Mouse (Mus musculus) hindbrain, embryonic 12.5 days (tissue): ENCODE data around the gene Mlana. TPM values are rescaled to one million over a fixed set of nuclear protein-coding genes. Genes with fewer than 3 reads are reported as not detected.

Source experiments
- ATAC-seq: fragments of 200-750 bp; cut with Nextera tagmentation; 2 replicates; pipeline ENCODE4 v1.8.0; 2017; ENCODE audit warnings: moderate TSS enrichment; ENCODE audit not compliant: low FRiP score
- H3K27ac ChIP-seq: fragments of 300-500 bp; sonication (generic); 2 replicates; pipeline ENCODE4 v1.5.1; 2016; ENCODE audit warnings: mild to moderate bottlenecking
- H3K27me3 ChIP-seq: fragments of 300-500 bp; sonication (generic); 2 replicates; pipeline ENCODE4 v1.6.1; 2016; ENCODE audit warnings: mild to moderate bottlenecking
- H3K36me3 ChIP-seq: fragments of 300-500 bp; sonication (generic); 2 replicates; pipeline ENCODE4 v1.6.1; 2016; ENCODE audit warnings: mild to moderate bottlenecking
- H3K4me1 ChIP-seq: fragments of 300-500 bp; sonication (generic); 2 replicates; pipeline ENCODE4 v1.6.1; 2016
- H3K4me2 ChIP-seq: fragments of 300-500 bp; sonication (generic); replicated peaks from 2 replicates; pipeline ENCODE4 v1.6.1; 2016; ENCODE audit warnings: mild to moderate bottlenecking
- H3K4me3 ChIP-seq: fragments of 300-500 bp; sonication (generic); 2 replicates; pipeline ENCODE4 v1.5.1; 2016; ENCODE audit warnings: mild to moderate bottlenecking
- H3K9ac ChIP-seq: fragments of 300-500 bp; sonication (generic); 2 replicates; pipeline ENCODE4 v1.6.1; 2016; ENCODE audit warnings: mild to moderate bottlenecking, moderate library complexity
- H3K9me3 ChIP-seq: fragments of 300-500 bp; sonication (generic); replicated peaks from 2 replicates; pipeline ENCODE4 v1.6.1; 2016; ENCODE audit warnings: mild to moderate bottlenecking
- WGBS: fragments of 180-500 bp; shearing (Covaris S2); methylation state at CpG from one replicate; pipeline ENCODE4 v1.1.7; 2016; 5-methylcytosine and 5-hydroxymethylcytosine counted together
- polyA plus RNA-seq: library from polyadenylated mRNA; unstranded; fragments of >200 nt; fragmentation: Nextera tagmentation; extraction: Ambion mirVana; gene quantifications from 2 replicates; pipeline ENCODE4 v1.2.1, GENCODE M21; 2016

The Mlana gene
- polyA plus RNA-seq, 1 experiment from 2014 or later, result not detected

- 85% methylated on average over 6 of the region's 6 CpGs for WGBS
- Histone ChIP-seq H3K9me3 (no peaks in the 10 kb centered on the region), H3K4me2 (no peak overlapping the region), H3K9ac (no peak overlapping the region), H3K27me3 (no peaks in the 10 kb centered on the region), H3K36me3 (no peaks in the 10 kb centered on the region), H3K4me3 (no peak overlapping the region), H3K27ac (no peak overlapping the region), H3K4me1 (no peaks in the 10 kb centered on the region)
- no peak for ATAC-seq
Measured at GRCm38 (mm10) chr19:29661974-29662580, 35.5 kb upstream of the Mlana start.

- Histone ChIP-seq H3K9me3 (no peaks in the 10 kb centered on the region), H3K27me3 (no peaks in the 10 kb centered on the region), H3K36me3 (no peaks in the 10 kb centered on the region), H3K27ac (no peak overlapping the region), H3K9ac (no peak overlapping the region), H3K4me1 (no peaks in the 10 kb centered on the region), H3K4me3 (no peak overlapping the region), H3K4me2 (no peak overlapping the region)
- ATAC-seq, result no peak
- 76% methylated on average over 8 of the region's 8 CpGs for WGBS
Measured at GRCm38 (mm10) chr19:29663780-29664179, 33.8 kb upstream of the Mlana start.

GRCm38 (mm10) chr19:29664934-29665333, 32.7 kb upstream of the Mlana start:
- ATAC-seq, result no peak
- no peak overlapping the region for H3K4me3 ChIP-seq
- 81% methylated on average over 5 of the region's 5 CpGs for WGBS
- no peak overlapping the region for H3K9ac ChIP-seq
- H3K4me1 ChIP-seq, result no peaks in the 10 kb centered on the region
- H3K36me3 ChIP-seq, result no peaks in the 10 kb centered on the region
- H3K9me3 ChIP-seq, result no peaks in the 10 kb centered on the region
- no peaks in the 10 kb centered on the region for H3K27me3 ChIP-seq
- no peak overlapping the region for H3K27ac ChIP-seq
- H3K4me2 ChIP-seq, result no peak overlapping the region

GRCm38 (mm10) chr19:29666164-29666563, 31.5 kb upstream of the Mlana start:
- Histone ChIP-seq H3K36me3 (no peaks in the 10 kb centered on the region), H3K4me2 (no peak overlapping the region), H3K4me1 (no peaks in the 10 kb centered on the region), H3K27me3 (no peaks in the 10 kb centered on the region), H3K27ac (no peak overlapping the region), H3K9me3 (no peaks in the 10 kb centered on the region), H3K9ac (no peak overlapping the region), H3K4me3 (no peak overlapping the region)
- no peak for ATAC-seq
- WGBS, result 88% methylated on average over 4 of the region's 4 CpGs

- WGBS, result 74% methylated on average over 5 of the region's 5 CpGs
- Histone ChIP-seq H3K9ac (no peak overlapping the region), H3K4me2 (no peak overlapping the region), H3K27ac (no peak overlapping the region), H3K4me1 (no peaks in the 10 kb centered on the region), H3K36me3 (no peaks in the 10 kb centered on the region), H3K27me3 (no peaks in the 10 kb centered on the region), H3K9me3 (no peaks in the 10 kb centered on the region), H3K4me3 (no peak overlapping the region)
- ATAC-seq, result no peak
Measured at GRCm38 (mm10) chr19:29666965-29667594, 30.5 kb upstream of the Mlana start.

- H3K4me3 ChIP-seq, result no peak overlapping the region
- no peak overlapping the region for H3K9ac ChIP-seq
- no peaks in the 10 kb centered on the region for H3K9me3 ChIP-seq
- H3K27ac ChIP-seq, result no peak overlapping the region
- ATAC-seq, result no peak
- H3K4me1 ChIP-seq, result no peaks in the 10 kb centered on the region
- H3K27me3 ChIP-seq, result no peaks in the 10 kb centered on the region
- WGBS, result 88% methylated on average over 7 of the region's 7 CpGs
- H3K4me2 ChIP-seq, result no peak overlapping the region
- H3K36me3 ChIP-seq, result no peaks in the 10 kb centered on the region
Measured at GRCm38 (mm10) chr19:29668135-29668534, 29.5 kb upstream of the Mlana start.

- no peaks in the 10 kb centered on the region for H3K9me3 ChIP-seq
- H3K36me3 ChIP-seq, result no peaks in the 10 kb centered on the region
- 89% methylated on average over 6 of the region's 6 CpGs for WGBS
- no peak for ATAC-seq
- H3K27ac ChIP-seq, result no peak overlapping the region
- no peaks in the 10 kb centered on the region for H3K27me3 ChIP-seq
- no peak overlapping the region for H3K9ac ChIP-seq
- no peak overlapping the region for H3K4me3 ChIP-seq
- H3K4me1 ChIP-seq, result no peaks in the 10 kb centered on the region
- H3K4me2 ChIP-seq, result no peak overlapping the region
Measured at GRCm38 (mm10) chr19:29670247-29670646, 27.4 kb upstream of the Mlana start.

GRCm38 (mm10) chr19:29671160-29671559, 26.5 kb upstream of the Mlana start:
- no peak for ATAC-seq
- Histone ChIP-seq H3K4me2 (no peak overlapping the region), H3K9me3 (no peaks in the 10 kb centered on the region), H3K4me1 (no peaks in the 10 kb centered on the region), H3K36me3 (no peaks in the 10 kb centered on the region), H3K4me3 (no peak overlapping the region), H3K27me3 (no peaks in the 10 kb centered on the region), H3K9ac (no peak overlapping the region), H3K27ac (no peak overlapping the region)
- 88% methylated on average over 2 of the region's 2 CpGs for WGBS

GRCm38 (mm10) chr19:29672660-29673059, 25.0 kb upstream of the Mlana start:
- 96% methylated on average over 13 of the region's 13 CpGs for WGBS
- H3K36me3 ChIP-seq, result no peaks in the 10 kb centered on the region
- H3K4me1 ChIP-seq, result no peaks in the 10 kb centered on the region
- no peaks in the 10 kb centered on the region for H3K27me3 ChIP-seq
- H3K9me3 ChIP-seq, result no peaks in the 10 kb centered on the region
- no peak overlapping the region for H3K27ac ChIP-seq
- no peak overlapping the region for H3K4me3 ChIP-seq
- no peak overlapping the region for H3K4me2 ChIP-seq
- no peak overlapping the region for H3K9ac ChIP-seq
- ATAC-seq, result no peak

GRCm38 (mm10) chr19:29674946-29675345, 22.7 kb upstream of the Mlana start:
- no peak for ATAC-seq
- H3K27ac ChIP-seq, result no peak overlapping the region
- WGBS, result 97% methylated on average over 7 of the region's 7 CpGs

GRCm38 (mm10) chr19:29675562-29676078, 22.0 kb upstream of the Mlana start:
- Histone ChIP-seq H3K9ac (no peak overlapping the region), H3K4me2 (no peak overlapping the region), H3K27ac (no peak overlapping the region), H3K27me3 (no peaks in the 10 kb centered on the region), H3K4me1 (no peaks in the 10 kb centered on the region), H3K4me3 (no peak overlapping the region), H3K9me3 (no peaks in the 10 kb centered on the region), H3K36me3 (no peaks in the 10 kb centered on the region)
- WGBS, result 72% methylated on average over 9 of the region's 9 CpGs
- no peak for ATAC-seq

More at GRCm38 (mm10) chr19:29674946-29675345, 22.7 kb upstream of the Mlana start:
- no peaks in the 10 kb centered on the region for H3K27me3 ChIP-seq
- no peaks in the 10 kb centered on the region for H3K9me3 ChIP-seq
- no peak overlapping the region for H3K4me2 ChIP-seq
- no peaks in the 10 kb centered on the region for H3K36me3 ChIP-seq
- no peaks in the 10 kb centered on the region for H3K4me1 ChIP-seq
- H3K4me3 ChIP-seq, result no peak overlapping the region
- no peak overlapping the region for H3K9ac ChIP-seq

GRCm38 (mm10) chr19:29676479-29677193, 21.0 kb upstream of the Mlana start:
- H3K9me3 ChIP-seq, result no peaks in the 10 kb centered on the region
- H3K27me3 ChIP-seq, result no peaks in the 10 kb centered on the region
- H3K4me3 ChIP-seq, result no peak overlapping the region
- no peak overlapping the region for H3K27ac ChIP-seq
- no peak overlapping the region for H3K4me2 ChIP-seq
- H3K4me1 ChIP-seq, result no peaks in the 10 kb centered on the region
- H3K36me3 ChIP-seq, result no peaks in the 10 kb centered on the region
- WGBS, result 85% methylated on average over 10 of the region's 10 CpGs
- H3K9ac ChIP-seq, result no peak overlapping the region
- no peak for ATAC-seq
